Mouse (Mus musculus) cortical plate, adult 2 months (tissue): Measurements from ENCODE around the gene Slc35e3.

Experiments
- CTCF ChIP-seq: fragments of 200-500 bp; IDR thresholded peaks from 2 replicates; pipeline ENCODE4 v1.5.1; 2011; ENCODE audit warnings: mild to moderate bottlenecking, control low read depth, low read length; ENCODE audit not compliant: insufficient read depth; ENCODE audit errors: extremely low read depth
- POLR2A ChIP-seq: fragments of 200-500 bp; IDR thresholded peaks from 2 replicates; pipeline ENCODE4 v1.6.1; 2011; ENCODE audit warnings: mild to moderate bottlenecking, low read length, control low read depth; ENCODE audit not compliant: insufficient read depth; ENCODE audit errors: extremely low read depth

DNA sequence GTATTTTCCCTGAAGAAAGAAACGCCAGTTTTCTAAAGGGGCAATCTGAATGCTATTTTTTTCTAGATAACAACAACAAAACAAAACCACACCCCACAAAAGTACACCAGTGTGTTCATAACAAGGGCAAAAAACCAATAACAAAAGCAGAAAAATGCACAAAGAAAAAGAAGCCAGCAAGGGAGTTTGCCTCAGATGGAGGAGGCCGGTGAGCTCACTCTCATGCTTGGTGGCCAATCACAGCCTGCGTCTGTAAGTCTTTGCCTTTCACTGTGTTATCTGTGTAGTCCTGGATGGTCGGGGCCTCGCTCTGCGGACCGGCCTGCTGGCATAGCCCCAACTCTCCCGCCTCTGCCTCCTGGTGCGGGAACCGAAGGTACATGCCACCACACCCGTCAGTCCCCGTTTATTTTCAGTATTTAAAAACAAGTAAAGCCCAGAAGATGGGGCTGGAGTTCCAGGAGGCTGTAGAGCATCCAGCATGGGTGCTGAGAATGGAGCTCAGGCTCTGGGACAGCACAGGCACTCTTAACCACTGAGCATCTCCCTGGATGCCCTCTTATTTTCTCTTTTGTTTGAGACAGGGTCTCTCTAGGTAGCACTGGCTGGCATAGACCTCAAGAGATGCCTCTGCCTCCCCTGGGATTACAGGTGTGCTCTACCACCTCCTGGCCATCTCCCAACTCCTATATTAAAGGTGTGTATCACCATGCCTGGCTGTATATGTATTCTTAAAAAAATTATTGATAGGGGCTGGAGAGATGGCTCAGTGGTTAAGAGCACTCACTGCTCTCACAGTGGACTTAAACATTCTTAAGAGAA lies 30.3 kb upstream of the Slc35e3 start:
- no peak for TF ChIP-seq CTCF
- TF ChIP-seq POLR2A = no peak
